25 mouse cellular contexts compared by ENCODE assay signal in genomic region chr3:84065825-84066224, GRCm38 (mm10). TPM values are rescaled to one million over a fixed set of nuclear protein-coding genes. Genes with fewer than 3 reads are reported as not detected.
DNase-seq lines count a peak whose midpoint lies in the region; ATAC-seq and TF ChIP-seq lines count a peak whose summit lies in the region.
"Had no signal": no experiment of that assay in that cellular context is flagged by ENCODE, and none has a peak within 500 bp of the region (broad histone marks: within the 10 kb centered on the region; RNA-seq: fewer than 3 reads in every experiment).

No protein-coding gene starts in this region.

- no peak for ATAC-seq in midbrain, embryonic 11.5 days (ENCODE audit: low FRiP score)
- no peak for ATAC-seq in midbrain, postnatal 0 days (ENCODE audit: low FRiP score)
- ATAC-seq: intestine, embryonic 16.5 days; lung, postnatal 0 days; midbrain, embryonic 15.5 days; Patski had no signal

- DNase-seq in midbrain, embryonic 11.5 days (ENCODE audit: low spot score, missing footprints), result peak; percentile 51
- no peak for DNase-seq in midbrain, postnatal 0 days (ENCODE audit: low spot score)
- DNase-seq in T-cell, adult 2 months (ENCODE audit: low spot score), result peak; percentile 83
- peak; percentile 19 to 67 for DNase-seq in thymus, adult 18-20 months
- DNase-seq in thymus, postnatal 4 days, result peak; percentile 49
- DNase-seq in kidney, postnatal 10 days, result no peak
- DNase-seq in cerebellum, adult 2 months, result no peak
- DNase-seq in left cerebral cortex, postnatal 36 days (ENCODE audit: low spot score in 2 of 2), result no peak
- DNase-seq: adrenal gland, postnatal 25 days; cerebellum, adult 11 months; cerebellum, postnatal 14 days; embryo, embryonic 11 days; heart, postnatal 14 days; left cerebral cortex, postnatal 4 days; liver; retina, postnatal 1 day had no signal

- H3K27ac ChIP-seq in midbrain, embryonic 11.5 days (ENCODE audit: low read depth, low read length), result no peak overlapping the region
- H3K27ac ChIP-seq in midbrain, postnatal 0 days (ENCODE audit: low read depth, low read length), result no peak overlapping the region
- H3K27ac ChIP-seq in cerebellum, adult 2 months (ENCODE audit: insufficient read depth, low read length), result no peak overlapping the region
- H3K27ac ChIP-seq: embryonic facial prominence, embryonic 15.5 days; hindbrain, embryonic 13.5 days; kidney, embryonic 15.5 days; layer of hippocampus, adult 2 months; midbrain, embryonic 15.5 days had no signal

- no peaks in the 10 kb centered on the region for H3K27me3 ChIP-seq in midbrain, embryonic 11.5 days (ENCODE audit: control insufficient read depth, insufficient read depth, low read length)
- no peaks in the 10 kb centered on the region for H3K27me3 ChIP-seq in midbrain, postnatal 0 days (ENCODE audit: insufficient read depth, low read length)
- H3K27me3 ChIP-seq in cerebellum, adult 2 months (ENCODE audit: control insufficient read depth, insufficient read depth, low read length), result no peaks in the 10 kb centered on the region; the same call in 1 of the 2 replicates
- H3K27me3 ChIP-seq: embryonic facial prominence, embryonic 15.5 days; hindbrain, embryonic 13.5 days; kidney, embryonic 15.5 days; midbrain, embryonic 15.5 days; Patski had no signal

- H3K9me3 ChIP-seq in midbrain, embryonic 11.5 days (ENCODE audit: control insufficient read depth, low read length), result no peaks in the 10 kb centered on the region
- no peaks in the 10 kb centered on the region for H3K9me3 ChIP-seq in midbrain, postnatal 0 days (ENCODE audit: low read length)
- H3K9me3 ChIP-seq: embryonic facial prominence, embryonic 15.5 days; hindbrain, embryonic 13.5 days; kidney, embryonic 15.5 days; midbrain, embryonic 15.5 days had no signal

- no peak overlapping the region for H3K9ac ChIP-seq in midbrain, embryonic 11.5 days (ENCODE audit: low read length)
- H3K9ac ChIP-seq in midbrain, postnatal 0 days (replicated peaks; ENCODE audit: low read length, poor library complexity, severe bottlenecking), result no peak overlapping the region
- H3K9ac ChIP-seq: embryonic facial prominence, embryonic 15.5 days; hindbrain, embryonic 13.5 days; kidney, embryonic 15.5 days; midbrain, embryonic 15.5 days had no signal

- intact Hi-C loops in left cerebral cortex, postnatal 36 days (cut with DNase I), result no loop called here

- no peak for TF ChIP-seq CTCF in midbrain, postnatal 0 days (IDR thresholded peaks at IDR 0.05)
- no peak for TF ChIP-seq CTCF in cerebellum, adult 2 months (IDR thresholded peaks at IDR 0.05; ENCODE audit: borderline replicate concordance, insufficient read depth, low read depth, low read length)

- H3K4me3 ChIP-seq in midbrain, embryonic 11.5 days (ENCODE audit: low read depth, low read length), result no peak overlapping the region
- H3K4me3 ChIP-seq in midbrain, postnatal 0 days (ENCODE audit: low read depth, low read length), result no peak overlapping the region
- H3K4me3 ChIP-seq in cerebellum, adult 2 months (replicated peaks; ENCODE audit: insufficient read depth, low read depth, low read length), result no peak overlapping the region
- H3K4me3 ChIP-seq: embryonic facial prominence, embryonic 15.5 days; hindbrain, embryonic 13.5 days; kidney, embryonic 15.5 days; layer of hippocampus, adult 2 months; midbrain, embryonic 15.5 days had no signal

- no peaks in the 10 kb centered on the region for H3K4me1 ChIP-seq in midbrain, embryonic 11.5 days (ENCODE audit: control insufficient read depth, insufficient read depth, low read length)
- no peaks in the 10 kb centered on the region for H3K4me1 ChIP-seq in midbrain, postnatal 0 days (ENCODE audit: insufficient read depth, low read length)
- H3K4me1 ChIP-seq in cerebellum, adult 2 months (ENCODE audit: control insufficient read depth, insufficient read depth, low read length), result no peaks in the 10 kb centered on the region
- H3K4me1 ChIP-seq: embryonic facial prominence, embryonic 15.5 days; kidney, embryonic 15.5 days; midbrain, embryonic 15.5 days had no signal

- 90% methylated on average over 4 of the region's 4 CpGs for WGBS in midbrain, embryonic 11.5 days
- 88% methylated on average over 4 of the region's 4 CpGs for WGBS in midbrain, postnatal 0 days
- 87% methylated on average over 4 of the region's 4 CpGs for WGBS in cerebellum, adult 2 months

- no peak overlapping the region for H3K4me2 ChIP-seq in midbrain, embryonic 11.5 days
- H3K4me2 ChIP-seq in midbrain, postnatal 0 days (ENCODE audit: low read depth, low read length, poor library complexity, severe bottlenecking), result no peak overlapping the region
- H3K4me2 ChIP-seq: embryonic facial prominence, embryonic 15.5 days; heart, embryonic 11.5 days; hindbrain, embryonic 13.5 days; kidney, embryonic 15.5 days; midbrain, embryonic 15.5 days had no signal

- TF ChIP-seq POLR2A in cerebellum, adult 2 months (IDR thresholded peaks at IDR 0.05; ENCODE audit: borderline replicate concordance, insufficient read depth, low read length), result no peak

- no peaks in the 10 kb centered on the region for H3K36me3 ChIP-seq in midbrain, embryonic 11.5 days (ENCODE audit: control insufficient read depth, insufficient read depth, low read length)
- no peaks in the 10 kb centered on the region for H3K36me3 ChIP-seq in midbrain, postnatal 0 days (ENCODE audit: insufficient read depth, low read length)
- H3K36me3 ChIP-seq: embryonic facial prominence, embryonic 15.5 days; hindbrain, embryonic 13.5 days; kidney, embryonic 15.5 days; midbrain, embryonic 15.5 days had no signal

RNA-seq across cellular contexts. Expression of gene Tmem131l, which starts 25.9 kb away (rescaled TPM):
- polyA plus RNA-seq in midbrain, embryonic 11.5 days (2014; fragmentation: Nextera tagmentation; extraction: Ambion mirVana), result 67.1 and 76.3 TPM in 2 replicates
- total RNA-seq in midbrain, postnatal 0 days (2014; rRNA removed), result 37.3 and 37.7 TPM in 2 replicates
- polyA plus RNA-seq in midbrain, postnatal 0 days (2015; fragmentation: Nextera tagmentation; extraction: Ambion mirVana), result 16.1 and 22.5 TPM in 2 replicates
- polyA plus RNA-seq in cerebellum, adult 2 months (2012; rRNA removed), result 9.2 and 9.7 TPM in 2 replicates
- total RNA-seq in left cerebral cortex, postnatal 36 days (2021), result 10 to 100 TPM; 17.7 to 28.0 TPM

Comparison
In these comparisons a context has a peak if more than half of its experiments do, and no peak if none do; other contexts are left out.
1. DNase-seq: peak in midbrain, embryonic 11.5 days (single experiment), T-cell, adult 2 months (single experiment), thymus, adult 18-20 months (2 of 2) and thymus, postnatal 4 days (single experiment); none in midbrain, postnatal 0 days (single experiment), kidney, postnatal 10 days (single experiment), cerebellum, adult 2 months (0 of 2) and left cerebral cortex, postnatal 36 days (0 of 2).